In the genomic region with DNA sequence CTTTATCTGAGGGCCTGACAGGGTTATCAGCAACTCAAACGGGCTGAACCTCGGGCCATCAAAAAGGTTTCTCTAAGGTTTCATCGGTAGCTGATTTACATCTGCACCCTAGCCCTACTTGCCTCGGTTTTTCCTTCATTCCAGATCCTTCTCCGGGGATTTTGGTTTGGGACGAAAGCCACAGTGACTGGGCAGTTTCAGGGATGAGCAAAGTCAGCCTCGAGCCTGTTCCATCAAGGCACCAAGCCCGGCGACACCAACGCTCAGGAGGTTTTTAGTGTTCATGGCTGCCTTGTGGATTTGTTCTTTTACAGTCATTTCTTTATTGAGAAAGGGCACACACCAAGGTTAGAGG, we compare ENCODE assay signal across 8 mouse cellular contexts.
A peak's percentile ranks its signal among the peaks of the same experiment; 100 is the strongest.
DNase-seq lines count a peak whose midpoint lies in the region; ATAC-seq and TF ChIP-seq lines count a peak whose summit lies in the region.

No protein-coding gene starts in this region.

- no peaks in the 10 kb centered on the region for H3K79me2 ChIP-seq in liver, adult 2 months (ENCODE audit: control insufficient read depth, insufficient read depth, low read length)

- H3K9ac ChIP-seq in liver, adult 2 months (ENCODE audit: low read depth, low read length), result 0 out of 2 replicates have a peak overlapping the region, but pooled peaks have one; percentile 4
- H3K9ac ChIP-seq in forebrain, embryonic 11.5 days (ENCODE audit: low read length), result peak overlapping the region; percentile 33; the same call in 1 of the 2 replicates
- peak overlapping the region; percentile 64; the same call in 1 of the 2 replicates for H3K9ac ChIP-seq in limb, embryonic 13.5 days

- peaks cover 5% of the 10 kb centered on the region; the same call in 1 of the 2 replicates for H3K4me1 ChIP-seq in liver, adult 2 months (ENCODE audit: control insufficient read depth, insufficient read depth, low read length)
- H3K4me1 ChIP-seq in forebrain, embryonic 11.5 days (replicated peaks; ENCODE audit: control insufficient read depth, insufficient read depth, low read length), result peaks cover 2% of the 10 kb centered on the region; the same call in 1 of the 2 replicates
- H3K4me1 ChIP-seq in limb, embryonic 13.5 days, result peaks cover 38% of the 10 kb centered on the region
- H3K4me1 ChIP-seq in small intestine, adult 2 months (ENCODE audit: control insufficient read depth, insufficient read depth, insufficient read length, low read length), result peaks cover 22% of the 10 kb centered on the region

- H3K9me3 ChIP-seq in forebrain, embryonic 11.5 days (ENCODE audit: control insufficient read depth, low read length), result no peaks in the 10 kb centered on the region
- H3K9me3 ChIP-seq in limb, embryonic 13.5 days, result no peaks in the 10 kb centered on the region

- H3K4me2 ChIP-seq in forebrain, embryonic 11.5 days (ENCODE audit: low read depth, low read length, severe bottlenecking), result peak overlapping the region; percentile 40
- peak overlapping the region; percentile 69 for H3K4me2 ChIP-seq in limb, embryonic 13.5 days (replicated peaks)

- 54% methylated on average over 10 of the region's 10 CpGs for WGBS in liver, adult 2 months
- WGBS in forebrain, embryonic 11.5 days, result 3% methylated on average over 10 of the region's 10 CpGs
- 6% methylated on average over 10 of the region's 10 CpGs for WGBS in limb, embryonic 13.5 days
- 12% methylated on average over 10 of the region's 10 CpGs for WGBS in small intestine, adult 2 months

- TF ChIP-seq CTCF in liver, adult 2 months (IDR thresholded peaks at IDR 0.05; ENCODE audit: low read depth, low read length), result no peak
- no peak for TF ChIP-seq CTCF in small intestine, adult 2 months (IDR thresholded peaks at IDR 0.05; ENCODE audit: extremely low read depth, insufficient read length, insufficient replicate concordance, low read depth, low read length)

- no peak for ATAC-seq in forebrain, embryonic 11.5 days (replicated peaks; ENCODE audit: low FRiP score)
- no peak for ATAC-seq in limb, embryonic 13.5 days (ENCODE audit: low FRiP score, low read depth)

- H3K36me3 ChIP-seq in liver, adult 2 months (ENCODE audit: control insufficient read depth, insufficient read depth, low read length), result no peaks in the 10 kb centered on the region
- H3K36me3 ChIP-seq in forebrain, embryonic 11.5 days (ENCODE audit: control insufficient read depth, insufficient read depth, low read length), result no peaks in the 10 kb centered on the region
- no peaks in the 10 kb centered on the region for H3K36me3 ChIP-seq in limb, embryonic 13.5 days
- no peaks in the 10 kb centered on the region for H3K36me3 ChIP-seq in small intestine, adult 2 months (ENCODE audit: control insufficient read depth, insufficient read depth, low read length)

- H3K27ac ChIP-seq in liver, adult 2 months (replicated peaks; ENCODE audit: insufficient read depth, low read depth, low read length), result peak overlapping the region; percentile 89
- H3K27ac ChIP-seq in forebrain, embryonic 11.5 days (ENCODE audit: low read depth, low read length), result peak overlapping the region; percentile 79
- H3K27ac ChIP-seq in limb, embryonic 13.5 days, result peak overlapping the region; percentile 70; the same call in 1 of the 2 replicates
- peak overlapping the region; percentile 94 for H3K27ac ChIP-seq in small intestine, adult 2 months (ENCODE audit: insufficient read depth, low read depth, low read length)

- no peaks in the 10 kb centered on the region for H3K27me3 ChIP-seq in liver, adult 2 months (ENCODE audit: control insufficient read depth, insufficient read depth, low read length)
- H3K27me3 ChIP-seq in forebrain, embryonic 11.5 days (ENCODE audit: control insufficient read depth, insufficient read depth, low read length), result no peaks in the 10 kb centered on the region
- no peaks in the 10 kb centered on the region for H3K27me3 ChIP-seq in limb, embryonic 13.5 days
- no peaks in the 10 kb centered on the region for H3K27me3 ChIP-seq in small intestine, adult 2 months (ENCODE audit: control insufficient read depth, insufficient read depth, low read length)

- H3K4me3 ChIP-seq in liver, adult 2 months (ENCODE audit: insufficient read depth, low read depth, low read length), result no peak overlapping the region
- peak overlapping the region; percentile 17; the same call in 1 of the 2 replicates for H3K4me3 ChIP-seq in forebrain, embryonic 11.5 days (ENCODE audit: low read depth, low read length)
- peak overlapping the region; percentile 37 for H3K4me3 ChIP-seq in limb, embryonic 13.5 days
- peak overlapping the region; percentile 18; the same call in 1 of the 2 replicates for H3K4me3 ChIP-seq in small intestine, adult 2 months (ENCODE audit: low read depth, low read length)

- DNase-seq in liver, adult 2 months (ENCODE audit: extremely low read depth, low read depth, low spot score), result no peak
- no peak for DNase-seq in liver
- DNase-seq in forebrain, embryonic 11.5 days (ENCODE audit: low spot score), result no peak
- DNase-seq in right cerebral cortex, postnatal 10 days (ENCODE audit: low spot score in 2 of 2), result no peak
- no peak for DNase-seq in gastrocnemius, adult 18-20 months (ENCODE audit: low spot score)
- no peak for DNase-seq in spleen, postnatal 10 days (ENCODE audit: low spot score in 2 of 2)

- no peak for TF ChIP-seq POLR2A in liver, adult 2 months (IDR thresholded peaks at IDR 0.05; ENCODE audit: extremely low read depth, insufficient read depth, low read length)
- TF ChIP-seq POLR2A in small intestine, adult 2 months (IDR thresholded peaks at IDR 0.05; ENCODE audit: low read depth, low read length), result no peak

Comparison
In these comparisons a context has a peak if more than half of its experiments do, and no peak if none do; other contexts are left out.
1. H3K9ac ChIP-seq: peak in every context shown above with its lines; median percentile 64 in limb, embryonic 13.5 days; 33 in forebrain, embryonic 11.5 days; 4 in liver, adult 2 months.